Mouse (Mus musculus) heart, adult 2 months (tissue): ENCODE measurements around the gene Pcdh7.

Experiments used
- EP300 ChIP-seq: fragments of 200-500 bp; IDR thresholded peaks from 2 replicates; pipeline ENCODE4 v1.6.1; 2011; ENCODE audit warnings: low read depth, low read length, control low read depth; ENCODE audit not compliant: insufficient read depth
- POLR2A ChIP-seq: fragments of 200-500 bp; IDR thresholded peaks from 2 replicates; pipeline ENCODE4 v1.6.1; 2011; ENCODE audit warnings: mild to moderate bottlenecking, low read depth, low read length, control low read depth; ENCODE audit not compliant: insufficient read depth

GRCm38 (mm10) chr5:57745879-57746278 lies 28.1 kb downstream of the Pcdh7 start:
- TF ChIP-seq POLR2A (no peak), EP300 (no peak)
